Mouse (Mus musculus): ENCODE data around the gene Adgrg6.

- TF ChIP-seq CTCF (IDR thresholded peaks at IDR 0.05; ENCODE audit: low read depth) (peak; percentile 56), EP300 (IDR thresholded peaks at IDR 0.05; ENCODE audit: low read depth) (no peak)
These were observed 154.3 kb downstream of the Adgrg6 start for GRCm38 (mm10) chr10:14391025-14391639.

Data from liver, embryonic 14.5 days (tissue).